Mouse (Mus musculus): Measurements from ENCODE around the gene Nfix. TPM values are rescaled to one million over a fixed set of nuclear protein-coding genes. Genes with fewer than 3 reads are reported as not detected.

Nfix gene
- polyA plus RNA-seq, 1 experiment from 2014 or later: 61.4 TPM

- Histone ChIP-seq H3K27ac (replicated peaks) (peak overlapping the region; percentile 60; the same call in 1 of the 2 replicates), H3K4me3 (replicated peaks) (peak overlapping the region; percentile 21), H3K36me3 (peaks cover 22% of the 10 kb centered on the region), H3K4me2 (replicated peaks) (peak overlapping the region; percentile 29), H3K9ac (no peak overlapping the region), H3K9me3 (replicated peaks) (no peaks in the 10 kb centered on the region), H3K4me1 (peaks cover 77% of the 10 kb centered on the region), H3K27me3 (peaks cover 53% of the 10 kb centered on the region)
- 28% methylated on average over 22 of the region's 22 CpGs for WGBS
- ATAC-seq (ENCODE audit: insufficient number of reproducible peaks, low FRiP score, low TSS enrichment, low read depth): no peak
These were observed 92.8 kb downstream of the Nfix start for GRCm38 (mm10) chr8:84707267-84707883.

- peak overlapping the region; percentile 29 for H3K4me2 ChIP-seq (replicated peaks)
- no peak for ATAC-seq (ENCODE audit: insufficient number of reproducible peaks, low FRiP score, low TSS enrichment, low read depth)
- H3K27me3 ChIP-seq: peaks cover 59% of the 10 kb centered on the region
- no peaks in the 10 kb centered on the region for H3K9me3 ChIP-seq (replicated peaks)
- peaks cover 22% of the 10 kb centered on the region for H3K36me3 ChIP-seq
- peak overlapping the region; percentile 21 for H3K4me3 ChIP-seq (replicated peaks)
- peak overlapping the region; percentile 60; the same call in 1 of the 2 replicates for H3K27ac ChIP-seq (replicated peaks)
- H3K9ac ChIP-seq: no peak overlapping the region
- H3K4me1 ChIP-seq: peaks cover 76% of the 10 kb centered on the region
- 29% methylated on average over 45 of the region's 45 CpGs for WGBS
These were observed 93.4 kb downstream of the Nfix start for GRCm38 (mm10) chr8:84706610-84707266.

GRCm38 (mm10) chr8:84705960-84706359 lies 94.2 kb downstream of the Nfix start:
- Histone ChIP-seq H3K27me3 (peaks cover 59% of the 10 kb centered on the region), H3K36me3 (peaks cover 22% of the 10 kb centered on the region), H3K4me1 (peaks cover 74% of the 10 kb centered on the region), H3K27ac (replicated peaks) (no peak overlapping the region), H3K4me3 (replicated peaks) (peak overlapping the region; percentile 23; the same call in 1 of the 2 replicates), H3K9ac (no peak overlapping the region), H3K4me2 (replicated peaks) (peak overlapping the region; percentile 39; the same call in 1 of the 2 replicates), H3K9me3 (replicated peaks) (no peaks in the 10 kb centered on the region)
- 32% methylated on average over 12 of the region's 12 CpGs for WGBS
- ATAC-seq (ENCODE audit: insufficient number of reproducible peaks, low FRiP score, low TSS enrichment, low read depth): no peak

- peaks cover 59% of the 10 kb centered on the region for H3K27me3 ChIP-seq
- peaks cover 73% of the 10 kb centered on the region for H3K4me1 ChIP-seq
- WGBS: 12% methylated on average over 61 of the region's 61 CpGs
- ATAC-seq (ENCODE audit: insufficient number of reproducible peaks, low FRiP score, low TSS enrichment, low read depth): no peak
- peak overlapping the region; percentile 39 for H3K27ac ChIP-seq (replicated peaks)
- peaks cover 22% of the 10 kb centered on the region for H3K36me3 ChIP-seq
- peak overlapping the region; percentile 39 for H3K4me2 ChIP-seq (replicated peaks)
- no peak overlapping the region; the same call in 1 of the 2 replicates for H3K9ac ChIP-seq
- no peaks in the 10 kb centered on the region for H3K9me3 ChIP-seq (replicated peaks)
- peak overlapping the region; percentile 23 for H3K4me3 ChIP-seq (replicated peaks)
These were observed 95.0 kb downstream of the Nfix start for GRCm38 (mm10) chr8:84704867-84705831.

GRCm38 (mm10) chr8:84704356-84704755 lies 95.8 kb downstream of the Nfix start:
- Histone ChIP-seq H3K36me3 (peaks cover 25% of the 10 kb centered on the region), H3K9ac (no peak overlapping the region; the same call in 1 of the 2 replicates), H3K9me3 (replicated peaks) (no peaks in the 10 kb centered on the region), H3K27ac (replicated peaks) (no peak overlapping the region), H3K4me2 (replicated peaks) (peak overlapping the region; percentile 39), H3K4me1 (peaks cover 72% of the 10 kb centered on the region), H3K4me3 (replicated peaks) (0 out of 2 replicates have a peak overlapping the region, but pooled peaks have one; percentile 23), H3K27me3 (peaks cover 59% of the 10 kb centered on the region)
- no peak for ATAC-seq (ENCODE audit: insufficient number of reproducible peaks, low FRiP score, low TSS enrichment, low read depth)
- WGBS: 18% methylated on average over 16 of the region's 16 CpGs

- 21% methylated on average over 38 of the region's 38 CpGs for WGBS
- Histone ChIP-seq H3K4me3 (replicated peaks) (0 out of 2 replicates have a peak overlapping the region, but pooled peaks have one; percentile 23), H3K9ac (no peak overlapping the region; the same call in 1 of the 2 replicates), H3K9me3 (replicated peaks) (no peaks in the 10 kb centered on the region), H3K4me1 (peaks cover 69% of the 10 kb centered on the region), H3K27ac (replicated peaks) (no peak overlapping the region), H3K4me2 (replicated peaks) (peak overlapping the region; percentile 39), H3K36me3 (peaks cover 28% of the 10 kb centered on the region), H3K27me3 (peaks cover 57% of the 10 kb centered on the region)
- ATAC-seq (ENCODE audit: insufficient number of reproducible peaks, low FRiP score, low TSS enrichment, low read depth): no peak
These were observed 96.5 kb downstream of the Nfix start for GRCm38 (mm10) chr8:84703466-84704249.

GRCm38 (mm10) chr8:84702963-84703465 lies 97.1 kb downstream of the Nfix start:
- H3K4me3 ChIP-seq (replicated peaks): no peak overlapping the region; the same call in 1 of the 2 replicates
- peaks cover 64% of the 10 kb centered on the region for H3K4me1 ChIP-seq

GRCm38 (mm10) chr8:84702561-84702960 lies 97.6 kb downstream of the Nfix start:
- Histone ChIP-seq H3K36me3 (peaks cover 31% of the 10 kb centered on the region), H3K4me3 (replicated peaks) (peak overlapping the region; percentile 10; the same call in 1 of the 2 replicates), H3K27me3 (peaks cover 48% of the 10 kb centered on the region), H3K4me1 (peaks cover 60% of the 10 kb centered on the region), H3K9ac (no peak overlapping the region), H3K4me2 (replicated peaks) (peak overlapping the region; percentile 1; the same call in 1 of the 2 replicates), H3K27ac (replicated peaks) (no peak overlapping the region), H3K9me3 (replicated peaks) (no peaks in the 10 kb centered on the region)
- 72% methylated on average over 9 of the region's 9 CpGs for WGBS
- ATAC-seq (ENCODE audit: insufficient number of reproducible peaks, low FRiP score, low TSS enrichment, low read depth): no peak

More at GRCm38 (mm10) chr8:84702963-84703465, 97.1 kb downstream of the Nfix start:
- no peak for ATAC-seq (ENCODE audit: insufficient number of reproducible peaks, low FRiP score, low TSS enrichment, low read depth)
- Histone ChIP-seq H3K4me2 (replicated peaks) (0 out of 2 replicates have a peak overlapping the region, but pooled peaks have one; percentile 1), H3K27ac (replicated peaks) (no peak overlapping the region), H3K9me3 (replicated peaks) (no peaks in the 10 kb centered on the region), H3K9ac (no peak overlapping the region), H3K27me3 (peaks cover 53% of the 10 kb centered on the region), H3K36me3 (peaks cover 31% of the 10 kb centered on the region)
- 85% methylated on average over 6 of the region's 6 CpGs for WGBS

- ATAC-seq (ENCODE audit: insufficient number of reproducible peaks, low FRiP score, low TSS enrichment, low read depth): no peak; the same call in 1 of the 2 replicates
- Histone ChIP-seq H3K9ac (no peak within 1 kb of the TSS), H3K4me3 (replicated peaks) (peak within 1 kb of the TSS; percentile 10; the same call in 1 of the 2 replicates), H3K27me3 (peaks cover 37% of the 10 kb centered on the region), H3K9me3 (replicated peaks) (no peaks in the 10 kb centered on the region), H3K36me3 (peaks cover 42% of the 10 kb centered on the region), H3K4me2 (replicated peaks) (no peak within 1 kb of the TSS), H3K27ac (replicated peaks) (peak within 1 kb of the TSS; percentile 49), H3K4me1 (peaks cover 48% of the 10 kb centered on the region)
- WGBS: 14% methylated on average over 34 of the region's 34 CpGs
These were observed 98.9 kb downstream of the Nfix start, which contains the start of gene Lyl1 for GRCm38 (mm10) chr8:84700941-84701911. Lyl1 (plus strand) TSS chr8:84701457.
